Mouse (Mus musculus) lung, postnatal 0 days (tissue): ENCODE results near the gene Heatr5b.

Experiments used
- CTCF ChIP-seq: IDR thresholded peaks from 2 replicates; pipeline ENCODE4 v1.5.1; 2016; ENCODE audit warnings: antibody characterized with exemption, mild to moderate bottlenecking
- EP300 ChIP-seq: IDR thresholded peaks from 2 replicates; pipeline ENCODE4 v1.6.1; 2016; ENCODE audit warnings: antibody characterized with exemption, mild to moderate bottlenecking, control low read depth

GRCm38 (mm10) chr17:78702988-78703387 lies 132.2 kb downstream of the Heatr5b start:
- no peak for TF ChIP-seq CTCF
- no peak for TF ChIP-seq EP300
